Mouse (Mus musculus) heart, postnatal 0 days (tissue): ENCODE measurements around the gene Znrf1. TPM values are rescaled to one million over a fixed set of nuclear protein-coding genes. Genes with fewer than 3 reads are reported as not detected.

ENCODE experiments used
- ATAC-seq: fragments of 200-750 bp; cut with Nextera tagmentation; 2 replicates; pipeline ENCODE4 v1.8.0; 2017; ENCODE audit warnings: low read depth, moderate number of reproducible peaks, moderate library complexity; ENCODE audit not compliant: insufficient read depth
- DNase-seq: peaks from one replicate; pipeline ENCODE4 v3.0.0-alpha.2; 2016; ENCODE audit warnings: low spot score
- H3K27ac ChIP-seq: fragments of 300-500 bp; sonication (generic); 2 replicates; pipeline ENCODE4 v1.5.1; 2014; ENCODE audit warnings: low read depth, mild to moderate bottlenecking
- H3K27me3 ChIP-seq: fragments of 300-500 bp; sonication (generic); 2 replicates; pipeline ENCODE4 v1.6.1; 2014; ENCODE audit warnings: low read length, mixed read lengths; ENCODE audit not compliant: control insufficient read depth, insufficient read depth
- H3K36me3 ChIP-seq: fragments of 300-500 bp; sonication (generic); replicated peaks from 2 replicates; pipeline ENCODE4 v1.6.1; 2014; ENCODE audit warnings: low read length, mixed read lengths; ENCODE audit not compliant: control insufficient read depth, insufficient read depth
- H3K4me1 ChIP-seq: fragments of 300-500 bp; sonication (generic); 2 replicates; pipeline ENCODE4 v1.6.1; 2014; ENCODE audit warnings: antibody characterized with exemption; ENCODE audit not compliant: control insufficient read depth, insufficient read depth
- H3K4me2 ChIP-seq: fragments of 300-500 bp; sonication (generic); 2 replicates; pipeline ENCODE4 v1.6.1; 2014; ENCODE audit warnings: low read depth, mild to moderate bottlenecking, low read length, moderate library complexity
- H3K4me3 ChIP-seq: fragments of 300-500 bp; sonication (generic); 2 replicates; pipeline ENCODE4 v1.5.1; 2014; ENCODE audit warnings: low read depth, low read length
- H3K9ac ChIP-seq: fragments of 300-500 bp; sonication (generic); replicated peaks from 2 replicates; pipeline ENCODE4 v1.6.1; 2014; ENCODE audit warnings: low read depth, low read length, mixed read lengths
- H3K9me3 ChIP-seq: fragments of 300-500 bp; sonication (generic); replicated peaks from 2 replicates; pipeline ENCODE4 v1.6.1; 2016; ENCODE audit warnings: low read length; ENCODE audit not compliant: control insufficient read depth
- CTCF ChIP-seq: IDR thresholded peaks from 2 replicates; pipeline ENCODE4 v1.5.1; 2016; ENCODE audit warnings: antibody characterized with exemption, control low read depth, low read depth
- EP300 ChIP-seq: IDR thresholded peaks from 2 replicates; pipeline ENCODE4 v1.6.1; 2016; ENCODE audit warnings: antibody characterized with exemption, low read depth
- WGBS: fragments of 180-500 bp; shearing (Covaris S2); extraction: QIAGEN DNeasy Blood & Tissue Kit; methylation state at CpG from one replicate; pipeline ENCODE4 v1.1.7; 2014; 5-methylcytosine and 5-hydroxymethylcytosine counted together
- polyA plus RNA-seq: library from polyadenylated mRNA; unstranded; fragments of >200 nt; fragmentation: Nextera tagmentation; extraction: Ambion mirVana; gene quantifications from 2 replicates; pipeline ENCODE4 v1.2.1, GENCODE M21; 2015
- total RNA-seq: library from RNA; depleted of rRNA; stranded (reverse); fragments of >200 nt; gene quantifications from 2 replicates; pipeline ENCODE4 v1.2.3, GENCODE M21; 2014; ENCODE audit warnings: low replicate concordance

Gene Znrf1
- total and polyA plus RNA-seq, 2 experiments from 2014 or later: 13.9 to 52.1 TPM

DNA sequence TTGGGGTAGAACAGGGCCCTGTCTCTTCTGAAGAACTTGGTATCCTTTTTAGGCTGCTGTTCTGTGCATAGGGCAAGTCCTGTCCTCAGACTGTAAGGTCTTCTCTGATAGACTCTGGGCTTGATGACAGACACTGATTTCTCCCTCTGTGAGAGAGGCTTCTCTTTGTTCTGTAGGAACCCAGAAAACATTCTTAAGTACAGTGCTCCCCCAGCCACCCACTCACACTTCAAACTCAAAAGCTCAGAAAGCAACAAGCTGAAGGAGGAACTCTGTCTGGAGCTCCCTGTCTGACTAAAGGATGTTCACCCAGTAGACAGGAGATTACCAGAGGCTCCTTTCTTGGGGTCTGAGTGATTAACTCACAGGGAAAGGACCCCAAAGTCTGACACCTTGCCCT is 40.6 kb downstream of the Znrf1 start:
- Histone ChIP-seq H3K27ac (no peak overlapping the region), H3K4me2 (no peak overlapping the region), H3K4me1 (peaks cover 7% of the 10 kb centered on the region; the same call in 1 of the 2 replicates), H3K9ac (no peak overlapping the region), H3K36me3 (0 out of 2 replicates have a peak, but pooled peaks cover 9% of the 10 kb centered on the region), H3K9me3 (no peaks in the 10 kb centered on the region), H3K4me3 (no peak overlapping the region), H3K27me3 (no peaks in the 10 kb centered on the region)
- ATAC-seq (no peak), DNase-seq (no peak)
- TF ChIP-seq EP300: no peak
- TF ChIP-seq CTCF: no peak

DNA sequence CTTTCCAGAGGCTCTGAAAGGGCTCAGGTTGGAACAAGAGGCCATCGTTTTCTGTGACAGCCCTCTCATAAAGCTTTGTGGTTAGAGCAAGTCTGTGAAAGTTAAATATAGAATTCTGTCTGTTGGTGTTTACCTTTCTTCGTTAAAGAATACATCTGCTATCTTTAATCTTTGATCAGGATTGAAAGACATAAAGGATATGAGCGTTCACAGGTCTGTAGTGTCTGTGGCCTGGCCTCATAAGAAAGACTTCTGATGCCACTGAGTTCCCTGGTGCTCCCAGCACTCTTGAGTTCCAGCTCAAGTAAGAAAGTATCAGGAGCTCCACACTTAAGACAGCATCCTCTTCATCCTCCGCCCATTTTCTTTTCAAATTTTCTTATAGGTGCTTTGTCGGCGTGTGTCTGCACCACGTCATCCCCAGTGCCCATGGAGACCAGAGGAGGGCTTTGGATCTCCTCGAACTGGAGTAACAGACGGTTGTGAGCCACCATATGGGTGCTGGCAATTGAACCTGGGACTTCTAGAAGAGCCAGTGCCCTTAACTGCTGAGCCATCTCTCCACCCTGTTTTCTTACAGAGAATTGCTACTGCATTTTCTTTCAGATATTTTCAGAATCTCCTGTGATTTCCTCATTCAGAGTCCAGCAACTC is 42.1 kb downstream of the Znrf1 start:
- no peak overlapping the region for H3K27ac ChIP-seq

DNA sequence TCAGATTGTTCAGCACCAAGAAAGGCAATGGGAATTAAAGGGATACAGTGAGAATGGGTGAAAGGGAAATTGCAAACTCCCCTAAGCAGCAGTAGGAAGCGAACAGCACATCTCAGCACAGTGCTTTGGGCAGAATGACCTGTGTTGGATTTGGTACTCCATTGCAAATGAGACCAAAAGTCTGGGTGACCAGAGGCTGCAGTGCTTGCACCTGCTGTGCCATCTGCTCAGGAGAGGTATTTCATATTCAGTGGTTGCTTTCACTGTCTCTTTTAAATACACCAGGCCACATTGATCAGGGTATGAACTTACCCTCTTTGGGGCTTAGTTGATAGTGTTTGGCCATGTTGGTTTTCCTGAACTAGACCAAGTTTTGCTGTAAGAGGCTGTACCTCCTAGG is 43.4 kb downstream of the Znrf1 start:
- Histone ChIP-seq H3K27me3 (no peaks in the 10 kb centered on the region), H3K36me3 (0 out of 2 replicates have a peak, but pooled peaks cover 9% of the 10 kb centered on the region), H3K9ac (no peak overlapping the region), H3K4me3 (no peak overlapping the region), H3K4me2 (no peak overlapping the region), H3K9me3 (no peaks in the 10 kb centered on the region), H3K4me1 (no peaks in the 10 kb centered on the region), H3K27ac (no peak overlapping the region)
- ATAC-seq (no peak), DNase-seq (no peak)
- 94% methylated on average over 1 of the region's 1 CpGs for WGBS
- TF ChIP-seq EP300: no peak
- no peak for TF ChIP-seq CTCF

More for the DNA sequence above, 42.1 kb downstream of the Znrf1 start:
- WGBS: 75% methylated on average over 9 of the region's 9 CpGs
- Histone ChIP-seq H3K9ac (no peak overlapping the region), H3K4me1 (peaks cover 7% of the 10 kb centered on the region; the same call in 1 of the 2 replicates), H3K9me3 (no peaks in the 10 kb centered on the region), H3K27me3 (no peaks in the 10 kb centered on the region), H3K36me3 (0 out of 2 replicates have a peak, but pooled peaks cover 9% of the 10 kb centered on the region), H3K4me3 (no peak overlapping the region), H3K4me2 (no peak overlapping the region)
- no peak for ATAC-seq
- TF ChIP-seq EP300 (no peak), CTCF (no peak)
- DNase-seq: no peak

DNA sequence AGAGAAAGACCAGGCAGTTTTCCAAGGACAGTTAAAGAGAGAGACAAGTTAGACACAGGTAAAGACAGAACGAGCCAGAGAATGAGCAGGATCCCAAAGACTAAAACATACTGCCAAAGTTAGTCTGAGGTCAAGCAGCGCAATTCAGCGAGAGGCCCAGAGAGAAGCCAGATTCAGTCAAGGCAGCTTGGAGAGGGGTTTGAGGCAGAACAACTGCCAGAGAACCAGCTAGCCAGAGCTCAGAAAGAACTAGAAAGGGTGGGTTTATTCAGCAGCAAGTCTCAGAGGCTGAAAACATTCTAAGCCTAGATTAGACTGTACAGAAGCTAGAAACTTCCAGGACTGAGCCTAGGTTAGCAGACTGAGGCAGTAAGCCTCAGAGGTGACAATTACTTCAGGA is 44.4 kb downstream of the Znrf1 start:
- Histone ChIP-seq H3K4me2 (no peak overlapping the region), H3K9me3 (no peaks in the 10 kb centered on the region), H3K36me3 (0 out of 2 replicates have a peak, but pooled peaks cover 9% of the 10 kb centered on the region), H3K4me3 (no peak overlapping the region), H3K27ac (no peak overlapping the region), H3K4me1 (no peaks in the 10 kb centered on the region), H3K27me3 (no peaks in the 10 kb centered on the region), H3K9ac (no peak overlapping the region)
- TF ChIP-seq EP300 (no peak), CTCF (no peak)
- no peak for ATAC-seq
- no peak for DNase-seq
- 72% methylated on average over 3 of the region's 3 CpGs for WGBS

DNA sequence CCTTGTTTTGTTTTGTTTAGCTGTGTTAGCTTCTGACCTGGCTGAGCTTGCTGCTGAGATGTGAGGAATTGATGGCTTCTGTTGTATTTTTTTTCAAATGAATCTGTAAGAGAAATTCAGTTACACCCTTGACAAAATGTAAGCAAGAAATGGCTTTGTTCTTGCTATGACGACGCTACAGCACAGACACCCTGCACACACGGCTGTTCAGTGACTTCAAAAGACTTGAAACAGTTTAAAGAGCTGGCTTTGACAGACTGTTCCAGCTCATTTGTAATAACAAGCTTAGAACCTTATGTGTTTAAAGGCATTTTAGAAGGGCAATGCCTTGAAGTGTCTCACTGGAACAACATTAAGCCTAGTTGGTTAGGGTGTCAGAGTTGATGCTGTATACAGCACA is 46.5 kb downstream of the Znrf1 start:
- no peak overlapping the region for H3K4me3 ChIP-seq
- H3K36me3 ChIP-seq: 0 out of 2 replicates have a peak, but pooled peaks cover 9% of the 10 kb centered on the region
- no peaks in the 10 kb centered on the region for H3K9me3 ChIP-seq
- H3K4me2 ChIP-seq: no peak overlapping the region
- no peak for TF ChIP-seq EP300
- TF ChIP-seq CTCF: no peak
- no peaks in the 10 kb centered on the region for H3K27me3 ChIP-seq
- no peak overlapping the region for H3K27ac ChIP-seq
- no peak for ATAC-seq
- WGBS: 86% methylated on average over 3 of the region's 3 CpGs
- H3K4me1 ChIP-seq: no peaks in the 10 kb centered on the region
- no peak overlapping the region for H3K9ac ChIP-seq
- no peak for DNase-seq

DNA sequence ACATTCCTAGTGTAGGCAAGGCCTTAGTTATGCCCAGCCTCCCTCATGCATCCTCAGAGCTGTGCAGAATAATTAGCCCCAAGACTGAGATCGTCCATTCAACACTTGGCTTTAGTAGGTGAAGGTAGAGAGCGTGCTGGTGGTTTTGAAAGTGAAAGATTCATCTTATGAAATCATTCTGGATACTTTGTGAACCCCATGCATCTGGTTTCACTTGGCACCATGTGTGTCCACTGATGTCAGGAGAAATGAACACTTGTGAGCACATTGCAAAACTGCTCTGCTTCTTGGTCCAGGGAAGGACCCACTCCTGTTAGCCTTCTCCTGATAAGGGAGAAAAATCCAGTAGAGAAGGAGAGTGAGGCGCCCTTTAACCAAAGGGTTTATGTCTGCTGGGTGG is 49.0 kb downstream of the Znrf1 start:
- no peak for DNase-seq
- WGBS: 88% methylated on average over 3 of the region's 3 CpGs
- no peak overlapping the region for H3K4me2 ChIP-seq
- no peak for ATAC-seq
- H3K27me3 ChIP-seq: no peaks in the 10 kb centered on the region
- no peaks in the 10 kb centered on the region for H3K4me1 ChIP-seq
- H3K27ac ChIP-seq: no peak overlapping the region
- no peak overlapping the region for H3K9ac ChIP-seq
- no peak overlapping the region for H3K4me3 ChIP-seq
- no peak for TF ChIP-seq CTCF
- no peak for TF ChIP-seq EP300
- no peaks in the 10 kb centered on the region for H3K36me3 ChIP-seq
- H3K9me3 ChIP-seq: no peaks in the 10 kb centered on the region
